Mouse (Mus musculus): Measurements from ENCODE around the gene E4f1. TPM values are rescaled to one million over a fixed set of nuclear protein-coding genes. Genes with fewer than 3 reads are reported as not detected.
A peak's percentile ranks its signal among the peaks of the same experiment; 100 is the strongest.

E4f1 gene
- polyA plus RNA-seq, 1 experiment from 2014 or later, result 28.8 TPM

DNA sequence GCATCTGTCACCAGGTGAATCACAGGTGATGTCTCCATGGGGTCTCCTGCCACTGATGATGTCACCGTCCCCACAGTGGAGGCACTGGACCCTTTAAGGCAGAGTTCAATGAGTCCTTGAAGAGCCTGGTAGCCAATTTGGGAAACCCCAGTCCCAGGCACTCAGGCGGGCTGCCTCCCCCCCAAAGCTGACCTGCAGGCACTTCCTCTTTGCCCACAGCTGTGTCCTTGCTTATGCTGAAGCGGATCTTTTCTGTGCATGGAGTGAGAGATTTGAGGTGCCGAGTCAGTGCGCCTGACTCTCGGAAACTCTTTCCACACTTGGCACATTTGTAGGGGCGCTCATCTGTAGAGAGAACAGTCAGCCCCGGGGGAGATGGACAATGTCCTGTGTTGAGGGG, 23.5 kb downstream of the E4f1 start:
- 94% methylated on average over 8 of the region's 8 CpGs for WGBS
- H3K27me3 ChIP-seq (ENCODE audit: control insufficient read depth, insufficient read depth, low read depth, low read length), result no peaks in the 10 kb centered on the region
- no peaks in the 10 kb centered on the region for H3K9me3 ChIP-seq (ENCODE audit: control insufficient read depth, low read length)
- no peak overlapping the region for H3K27ac ChIP-seq (ENCODE audit: low read length)
- no peaks in the 10 kb centered on the region for H3K4me1 ChIP-seq (replicated peaks; ENCODE audit: control insufficient read depth, insufficient read depth, low read length)
- H3K9ac ChIP-seq (ENCODE audit: low read length), result no peak overlapping the region
- H3K36me3 ChIP-seq (ENCODE audit: control insufficient read depth, insufficient read depth, low read length), result peaks cover 42% of the 10 kb centered on the region
- no peak for ATAC-seq (ENCODE audit: low read depth)
- no peak overlapping the region for H3K4me2 ChIP-seq (ENCODE audit: low read depth, low read length)
- no peak overlapping the region for H3K4me3 ChIP-seq (ENCODE audit: low read length)

DNA sequence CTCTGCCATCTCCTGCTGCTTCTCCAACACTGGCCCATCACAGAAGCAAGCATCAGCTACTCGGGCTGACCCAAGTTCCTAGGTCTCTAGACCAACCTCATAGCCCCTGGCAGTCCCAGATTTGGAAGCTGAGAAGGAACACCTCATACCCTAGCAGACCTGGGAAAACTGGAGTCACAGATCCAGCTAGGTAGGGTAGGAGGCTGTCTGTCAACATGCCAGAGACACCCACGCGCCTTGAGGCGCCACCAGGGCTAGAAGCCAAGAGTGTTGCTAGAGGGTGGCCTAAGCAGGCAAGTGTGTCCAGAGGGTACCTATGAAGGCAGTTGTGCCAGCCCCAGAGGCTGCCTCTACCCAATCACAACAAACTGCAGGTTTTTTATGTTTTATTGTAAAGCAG, 26.7 kb downstream of the E4f1 start:
- Histone ChIP-seq H3K9me3 (ENCODE audit: control insufficient read depth, low read length) (no peaks in the 10 kb centered on the region), H3K36me3 (ENCODE audit: control insufficient read depth, insufficient read depth, low read length) (peaks cover 46% of the 10 kb centered on the region), H3K4me1 (replicated peaks; ENCODE audit: control insufficient read depth, insufficient read depth, low read length) (no peaks in the 10 kb centered on the region), H3K9ac (ENCODE audit: low read length) (no peak overlapping the region), H3K4me3 (ENCODE audit: low read length) (no peak overlapping the region), H3K27me3 (ENCODE audit: control insufficient read depth, insufficient read depth, low read depth, low read length) (no peaks in the 10 kb centered on the region), H3K4me2 (ENCODE audit: low read depth, low read length) (no peak overlapping the region), H3K27ac (ENCODE audit: low read length) (no peak overlapping the region)
- no peak for ATAC-seq (ENCODE audit: low read depth)
- WGBS, result 92% methylated on average over 4 of the region's 4 CpGs

DNA sequence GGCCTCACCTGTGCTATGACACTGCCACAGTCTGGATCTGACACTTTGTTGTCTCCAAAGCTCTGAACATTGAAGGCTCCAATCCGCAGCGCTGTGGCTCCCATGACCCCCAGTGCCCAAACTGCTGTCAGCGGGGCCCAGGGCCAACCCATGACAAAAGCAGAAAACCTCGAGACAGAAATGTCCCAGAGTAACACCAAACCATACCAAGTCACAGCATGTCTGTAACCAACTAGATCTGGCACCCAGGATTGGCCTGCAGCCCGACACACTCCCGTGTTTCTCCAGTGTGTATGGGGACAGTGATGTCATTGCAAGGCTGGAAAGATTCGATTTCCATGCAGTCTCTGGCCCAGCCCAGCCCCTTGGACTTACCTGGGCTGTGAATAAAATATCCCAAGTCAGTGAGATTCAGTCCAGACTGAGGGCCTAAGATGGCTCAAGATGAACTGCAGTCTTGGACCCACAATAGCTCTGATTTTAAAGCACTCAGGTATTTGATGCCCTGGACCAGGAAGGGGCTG, 27.4 kb downstream of the E4f1 start, which contains the start of gene Dnase1l2:
Gene Dnase1l2, minus strand, starts transcription at position 474 of the 524 bp plus-strand sequence.
- H3K4me2 ChIP-seq (ENCODE audit: low read depth, low read length), result no peak within 1 kb of the TSS
- H3K4me1 ChIP-seq (replicated peaks; ENCODE audit: control insufficient read depth, insufficient read depth, low read length), result no peaks in the 10 kb centered on the region
- H3K4me3 ChIP-seq (ENCODE audit: low read length), result no peak within 1 kb of the TSS
- 75% methylated on average over 7 of the region's 7 CpGs for WGBS
- no peak within 1 kb of the TSS for H3K9ac ChIP-seq (ENCODE audit: low read length)
- no peak within 1 kb of the TSS for H3K27ac ChIP-seq (ENCODE audit: low read length)
- no peaks in the 10 kb centered on the region for H3K9me3 ChIP-seq (ENCODE audit: control insufficient read depth, low read length)
- no peaks in the 10 kb centered on the region for H3K27me3 ChIP-seq (ENCODE audit: control insufficient read depth, insufficient read depth, low read depth, low read length)
- ATAC-seq (ENCODE audit: low read depth), result no peak
- H3K36me3 ChIP-seq (ENCODE audit: control insufficient read depth, insufficient read depth, low read length), result peaks cover 47% of the 10 kb centered on the region

DNA sequence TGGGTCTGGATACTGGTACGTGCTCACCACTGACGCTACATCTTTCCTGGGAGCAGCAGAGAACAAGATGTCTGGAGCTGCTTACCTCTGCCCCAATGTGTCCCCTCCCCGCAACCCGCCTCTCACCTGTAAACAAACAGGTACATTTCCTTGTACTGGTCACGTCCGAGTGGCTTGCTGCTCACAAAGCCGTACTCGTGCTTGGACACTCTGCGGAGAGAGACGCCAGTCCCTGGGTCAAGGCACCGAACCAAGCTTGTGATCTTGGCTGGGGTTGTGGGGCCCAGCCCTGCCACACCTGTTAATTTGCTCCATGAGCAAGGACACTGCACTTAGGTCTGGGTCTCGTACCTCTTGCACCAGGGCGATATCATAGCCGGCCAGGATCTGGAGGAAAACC, 28.0 kb downstream of the E4f1 start:
- H3K4me1 ChIP-seq (replicated peaks; ENCODE audit: control insufficient read depth, insufficient read depth, low read length), result no peaks in the 10 kb centered on the region
- no peak overlapping the region for H3K9ac ChIP-seq (ENCODE audit: low read length)
- ATAC-seq (ENCODE audit: low read depth), result peak; percentile 14; the same call in 1 of the 2 replicates
- no peaks in the 10 kb centered on the region for H3K9me3 ChIP-seq (ENCODE audit: control insufficient read depth, low read length)
- H3K36me3 ChIP-seq (ENCODE audit: control insufficient read depth, insufficient read depth, low read length), result peaks cover 41% of the 10 kb centered on the region
- H3K27ac ChIP-seq (ENCODE audit: low read length), result no peak overlapping the region
- no peak overlapping the region for H3K4me3 ChIP-seq (ENCODE audit: low read length)
- H3K27me3 ChIP-seq (ENCODE audit: control insufficient read depth, insufficient read depth, low read depth, low read length), result no peaks in the 10 kb centered on the region
- no peak overlapping the region for H3K4me2 ChIP-seq (ENCODE audit: low read depth, low read length)
- 88% methylated on average over 14 of the region's 14 CpGs for WGBS

DNA sequence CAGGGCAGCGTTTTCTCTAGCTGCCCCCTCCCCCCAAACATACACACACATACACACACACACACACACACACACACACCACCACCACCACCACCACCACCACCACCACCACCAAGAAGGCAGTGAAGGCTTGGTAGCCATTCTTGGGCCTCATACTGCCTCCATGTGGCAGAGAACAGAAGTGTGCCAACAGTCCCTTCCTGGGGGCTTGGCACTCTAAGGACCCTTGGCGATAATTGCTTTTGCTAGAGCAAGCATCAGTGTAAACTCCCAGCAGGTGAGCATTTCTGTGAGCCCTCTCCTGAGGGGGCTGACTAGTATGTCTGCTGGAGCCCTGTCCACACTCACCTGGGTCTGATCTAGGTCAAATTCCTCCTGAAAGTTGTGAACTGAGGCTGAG, 29.0 kb downstream of the E4f1 start:
- Histone ChIP-seq H3K36me3 (ENCODE audit: control insufficient read depth, insufficient read depth, low read length) (peaks cover 33% of the 10 kb centered on the region), H3K9ac (ENCODE audit: low read length) (no peak overlapping the region), H3K4me2 (ENCODE audit: low read depth, low read length) (no peak overlapping the region), H3K9me3 (ENCODE audit: control insufficient read depth, low read length) (no peaks in the 10 kb centered on the region), H3K27me3 (ENCODE audit: control insufficient read depth, insufficient read depth, low read depth, low read length) (no peaks in the 10 kb centered on the region), H3K27ac (ENCODE audit: low read length) (no peak overlapping the region), H3K4me1 (replicated peaks; ENCODE audit: control insufficient read depth, insufficient read depth, low read length) (no peaks in the 10 kb centered on the region), H3K4me3 (ENCODE audit: low read length) (no peak overlapping the region)
- 46% methylated on average over 2 of the region's 2 CpGs for WGBS
- ATAC-seq (ENCODE audit: low read depth), result no peak

DNA sequence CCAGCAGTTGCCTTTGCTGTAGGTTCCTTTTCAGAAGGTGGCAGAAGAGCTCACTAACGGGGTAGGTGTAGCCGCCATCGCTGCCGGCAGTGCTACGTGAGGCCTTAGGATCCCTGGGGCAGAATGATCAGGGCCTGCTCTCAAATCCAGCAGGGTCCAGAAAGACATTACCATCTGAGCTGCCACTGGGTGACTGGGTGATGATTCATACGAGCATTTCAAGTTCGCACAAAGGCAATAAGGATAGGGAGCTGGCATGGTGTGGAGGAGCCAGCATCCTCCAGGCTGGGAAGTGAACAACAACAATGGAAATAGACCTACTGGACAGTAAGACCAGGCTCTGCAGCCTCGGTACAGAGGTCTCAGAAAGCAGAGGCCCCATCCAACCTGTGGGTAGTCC, 29.7 kb downstream of the E4f1 start:
- Histone ChIP-seq H3K9me3 (ENCODE audit: control insufficient read depth, low read length) (no peaks in the 10 kb centered on the region), H3K4me3 (ENCODE audit: low read length) (no peak overlapping the region), H3K9ac (ENCODE audit: low read length) (no peak overlapping the region), H3K4me1 (replicated peaks; ENCODE audit: control insufficient read depth, insufficient read depth, low read length) (no peaks in the 10 kb centered on the region), H3K27me3 (ENCODE audit: control insufficient read depth, insufficient read depth, low read depth, low read length) (no peaks in the 10 kb centered on the region), H3K4me2 (ENCODE audit: low read depth, low read length) (no peak overlapping the region), H3K36me3 (ENCODE audit: control insufficient read depth, insufficient read depth, low read length) (peaks cover 28% of the 10 kb centered on the region), H3K27ac (ENCODE audit: low read length) (no peak overlapping the region)
- WGBS, result 87% methylated on average over 8 of the region's 8 CpGs
- ATAC-seq (ENCODE audit: low read depth), result no peak

DNA sequence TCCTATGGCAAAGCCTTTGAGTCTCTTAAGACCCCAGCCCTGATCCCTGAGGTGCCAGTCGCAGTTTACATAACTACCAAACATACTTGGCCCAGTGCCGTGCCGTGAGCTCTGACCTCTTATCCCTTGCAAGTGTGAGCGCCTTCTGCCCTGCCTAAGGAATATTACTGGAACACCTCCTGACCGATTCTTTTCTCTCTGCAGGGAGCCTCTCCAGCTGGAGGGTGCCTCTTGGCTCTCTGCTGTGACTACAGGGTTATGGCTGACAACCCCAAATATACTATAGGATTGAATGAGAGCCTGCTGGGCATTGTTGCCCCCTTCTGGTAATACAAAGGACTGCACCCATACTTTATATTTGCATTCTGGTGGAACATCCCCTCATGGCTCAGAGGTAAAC, 33.1 kb downstream of the E4f1 start:
- Histone ChIP-seq H3K9me3 (ENCODE audit: control insufficient read depth, low read length) (no peaks in the 10 kb centered on the region), H3K4me3 (ENCODE audit: low read length) (no peak overlapping the region), H3K9ac (ENCODE audit: low read length) (no peak overlapping the region), H3K4me1 (replicated peaks; ENCODE audit: control insufficient read depth, insufficient read depth, low read length) (no peaks in the 10 kb centered on the region), H3K4me2 (ENCODE audit: low read depth, low read length) (no peak overlapping the region), H3K27me3 (ENCODE audit: control insufficient read depth, insufficient read depth, low read depth, low read length) (no peaks in the 10 kb centered on the region), H3K27ac (ENCODE audit: low read length) (no peak overlapping the region), H3K36me3 (ENCODE audit: control insufficient read depth, insufficient read depth, low read length) (peaks cover 21% of the 10 kb centered on the region)
- WGBS, result 60% methylated on average over 5 of the region's 5 CpGs
- 0 out of 2 replicates have a peak, but pooled peaks have one; percentile 27 for ATAC-seq (ENCODE audit: low read depth)

DNA sequence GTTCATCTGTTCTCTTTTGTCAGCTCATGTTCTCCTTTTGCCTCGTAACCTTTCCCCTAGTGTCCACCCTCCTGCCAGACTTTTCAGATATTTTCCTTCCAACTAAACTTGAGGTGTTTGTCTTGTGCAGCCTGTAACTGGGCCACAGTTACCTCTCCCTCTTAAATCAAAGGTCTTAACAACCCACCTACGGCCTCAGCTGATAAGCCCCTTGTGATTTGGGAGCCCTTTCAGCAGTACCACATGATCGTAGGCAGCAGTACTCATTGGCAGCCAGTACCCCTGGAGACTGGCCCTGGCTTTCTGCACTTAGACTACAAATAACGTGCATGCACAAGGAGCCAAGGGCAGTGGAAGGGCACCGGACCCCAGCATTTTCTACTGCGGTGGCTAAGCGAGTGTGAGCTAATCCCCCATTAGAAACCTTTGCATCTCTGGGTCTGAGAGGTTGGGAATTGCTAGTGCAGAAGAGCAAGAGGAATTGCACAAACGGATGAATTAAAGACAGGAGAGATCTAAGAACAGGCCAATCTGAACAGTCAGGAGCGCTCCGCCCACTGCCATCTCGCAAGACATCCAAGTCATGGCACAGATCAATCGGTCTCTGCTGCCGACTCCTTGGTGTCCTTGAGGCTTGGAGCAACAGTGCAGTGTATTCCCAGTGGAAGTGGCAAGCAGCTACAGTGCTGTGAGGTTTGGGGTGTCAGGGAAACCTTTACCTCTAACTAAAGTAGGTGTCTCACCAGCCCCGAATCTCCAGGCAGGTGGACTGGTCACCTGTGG, 40.7 kb downstream of the E4f1 start:
- H3K4me1 ChIP-seq (replicated peaks; ENCODE audit: control insufficient read depth, insufficient read depth, low read length), result peaks cover 13% of the 10 kb centered on the region
- H3K4me3 ChIP-seq (ENCODE audit: low read length), result no peak overlapping the region
- no peak for ATAC-seq (ENCODE audit: low read depth)
- no peaks in the 10 kb centered on the region for H3K9me3 ChIP-seq (ENCODE audit: control insufficient read depth, low read length)
- no peak overlapping the region for H3K9ac ChIP-seq (ENCODE audit: low read length)
- WGBS, result 72% methylated on average over 14 of the region's 14 CpGs
- peaks cover 8% of the 10 kb centered on the region for H3K36me3 ChIP-seq (ENCODE audit: control insufficient read depth, insufficient read depth, low read length)
- no peaks in the 10 kb centered on the region for H3K27me3 ChIP-seq (ENCODE audit: control insufficient read depth, insufficient read depth, low read depth, low read length)
- H3K27ac ChIP-seq (ENCODE audit: low read length), result no peak overlapping the region
- H3K4me2 ChIP-seq (ENCODE audit: low read depth, low read length), result no peak overlapping the region

DNA sequence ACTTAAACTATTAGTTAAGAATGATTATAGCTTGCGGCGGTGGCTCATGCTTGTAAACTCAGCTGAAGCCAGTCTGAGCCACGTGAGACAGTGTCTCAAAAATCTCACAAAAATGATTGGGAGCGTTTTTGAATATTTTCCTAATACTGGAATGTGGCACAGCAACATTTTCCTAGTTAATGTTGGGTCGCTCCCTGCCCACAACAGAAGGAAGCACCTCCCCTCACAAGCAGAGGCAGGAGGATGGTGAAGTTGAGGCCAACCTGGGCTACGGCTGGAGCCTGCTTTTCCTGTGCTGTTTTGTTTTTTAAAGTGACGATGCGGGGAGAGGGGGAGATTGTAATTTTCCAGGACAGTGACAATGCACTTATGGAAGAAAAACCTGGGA, 42.9 kb downstream of the E4f1 start:
- WGBS, result 1% methylated on average over 8 of the region's 8 CpGs
- peak overlapping the region; percentile 93 for H3K9ac ChIP-seq (ENCODE audit: low read length)
- peak; percentile 16; the same call in 1 of the 2 replicates for ATAC-seq (ENCODE audit: low read depth)

More for the DNA sequence above, 42.9 kb downstream of the E4f1 start:
- H3K4me3 ChIP-seq (ENCODE audit: low read length), result peak overlapping the region; percentile 85
- H3K36me3 ChIP-seq (ENCODE audit: control insufficient read depth, insufficient read depth, low read length), result peaks cover 27% of the 10 kb centered on the region
- H3K27me3 ChIP-seq (ENCODE audit: control insufficient read depth, insufficient read depth, low read depth, low read length), result no peaks in the 10 kb centered on the region
- peak overlapping the region; percentile 76 for H3K4me2 ChIP-seq (ENCODE audit: low read depth, low read length)
- peaks cover 13% of the 10 kb centered on the region for H3K4me1 ChIP-seq (replicated peaks; ENCODE audit: control insufficient read depth, insufficient read depth, low read length)
- no peaks in the 10 kb centered on the region for H3K9me3 ChIP-seq (ENCODE audit: control insufficient read depth, low read length)
- H3K27ac ChIP-seq (ENCODE audit: low read length), result peak overlapping the region; percentile 98
